Mouse (Mus musculus) stomach, postnatal 0 days (tissue): ENCODE results near the gene Lrrc8e. TPM values are rescaled to one million over a fixed set of nuclear protein-coding genes. Genes with fewer than 3 reads are reported as not detected.
A peak's percentile ranks its signal among the peaks of the same experiment; 100 is the strongest.

Experiments used
- ATAC-seq: fragments of 200-750 bp; cut with Nextera tagmentation; 2 replicates; pipeline ENCODE4 v1.8.0; 2017; ENCODE audit not compliant: low FRiP score, low TSS enrichment
- DNase-seq: peaks from one replicate; pipeline ENCODE4 v3.0.0-alpha.2; 2016; ENCODE audit warnings: low spot score
- H3K27ac ChIP-seq: fragments of 300-500 bp; sonication (generic); replicated peaks from 2 replicates; pipeline ENCODE4 v1.5.1; 2014; ENCODE audit warnings: mild to moderate bottlenecking, control low read depth
- H3K27me3 ChIP-seq: fragments of 300-500 bp; sonication (generic); 2 replicates; pipeline ENCODE4 v1.6.1; 2014; ENCODE audit warnings: low read length; ENCODE audit not compliant: control insufficient read depth, insufficient read depth
- H3K36me3 ChIP-seq: fragments of 300-500 bp; sonication (generic); 2 replicates; pipeline ENCODE4 v1.6.1; 2014; ENCODE audit warnings: low read length, mixed read lengths; ENCODE audit not compliant: control insufficient read depth, insufficient read depth
- H3K4me1 ChIP-seq: fragments of 300-500 bp; sonication (generic); replicated peaks from 2 replicates; pipeline ENCODE4 v1.6.1; 2014; ENCODE audit warnings: antibody characterized with exemption; ENCODE audit not compliant: control insufficient read depth, insufficient read depth
- H3K4me2 ChIP-seq: fragments of 300-500 bp; sonication (generic); replicated peaks from 2 replicates; pipeline ENCODE4 v1.6.1; 2014; ENCODE audit warnings: low read depth, mild to moderate bottlenecking, control low read depth, moderate library complexity
- H3K4me3 ChIP-seq: fragments of 300-500 bp; sonication (generic); 2 replicates; pipeline ENCODE4 v1.5.1; 2014; ENCODE audit warnings: low read depth, low read length, control low read depth
- H3K9ac ChIP-seq: fragments of 300-500 bp; sonication (generic); 2 replicates; pipeline ENCODE4 v1.6.1; 2014; ENCODE audit warnings: mild to moderate bottlenecking, low read length, control low read depth, mixed read lengths
- H3K9me3 ChIP-seq: fragments of 300-500 bp; sonication (generic); 2 replicates; pipeline ENCODE4 v1.6.1; 2016; ENCODE audit warnings: low read length; ENCODE audit not compliant: control insufficient read depth
- CTCF ChIP-seq: IDR thresholded peaks from 2 replicates; pipeline ENCODE4 v1.5.1; 2016; ENCODE audit warnings: antibody characterized with exemption, low read depth, mild to moderate bottlenecking, moderate library complexity
- EP300 ChIP-seq: optimal IDR thresholded peaks from 2 replicates; pipeline ENCODE3; 2016; ENCODE audit warnings: antibody characterized with exemption
- WGBS: fragments of 180-500 bp; shearing (Covaris S2); extraction: QIAGEN DNeasy Blood & Tissue Kit; methylation state at CpG from one replicate; pipeline ENCODE4 v1.1.7; 2014; 5-methylcytosine and 5-hydroxymethylcytosine counted together
- polyA plus RNA-seq: library from polyadenylated mRNA; unstranded; fragments of >200 nt; fragmentation: Nextera tagmentation; extraction: Ambion mirVana; gene quantifications from 2 replicates; pipeline ENCODE4 v1.2.1, GENCODE M21; 2015

Lrrc8e gene
- polyA plus RNA-seq, 1 experiment from 2014 or later, result 9.8 TPM

DNA sequence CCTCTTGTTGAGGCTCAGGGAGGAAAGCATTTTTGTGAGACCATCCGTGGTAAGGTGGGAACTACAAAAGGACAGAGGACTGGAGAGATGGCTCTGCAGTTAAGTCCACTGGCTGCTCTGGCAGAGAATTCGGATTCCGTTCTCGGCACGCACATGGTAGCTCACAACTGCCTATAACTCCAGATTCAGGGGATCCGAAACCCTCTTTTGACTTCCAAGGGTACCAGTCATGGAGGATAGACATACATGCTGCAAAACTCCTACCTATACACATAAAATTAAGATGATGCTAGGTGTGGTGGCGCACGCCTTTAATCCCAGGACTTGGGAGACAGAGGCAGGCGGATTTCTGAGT, 49.5 kb downstream of the Lrrc8e start:
- Histone ChIP-seq H3K9me3 (no peaks in the 10 kb centered on the region), H3K9ac (peak overlapping the region; percentile 89), H3K4me1 (0 out of 2 replicates have a peak, but pooled peaks cover 2% of the 10 kb centered on the region), H3K27me3 (no peaks in the 10 kb centered on the region), H3K27ac (peak overlapping the region; percentile 74; the same call in 1 of the 2 replicates), H3K36me3 (peaks cover 8% of the 10 kb centered on the region; the same call in 1 of the 2 replicates), H3K4me2 (peak overlapping the region; percentile 77), H3K4me3 (peak overlapping the region; percentile 84)
- ATAC-seq (no peak), DNase-seq (no peak)
- WGBS, result 19% methylated on average over 9 of the region's 9 CpGs
- TF ChIP-seq EP300, result no peak
- TF ChIP-seq CTCF, result no peak

Other genes with a start within 250 kb of the Lrrc8e start
- 0.45 and 0.50 TPM in 2 replicates for gene Cd209f, start 121.0 kb upstream of the Lrrc8e start, polyA plus RNA-seq
- gene Cd209g, start 92.7 kb upstream of the Lrrc8e start, polyA plus RNA-seq, result 0.12 TPM in 1 of 2 replicates, not detected in the other
- 10.6 and 11.0 TPM in 2 replicates for gene Evi5l, start 60.3 kb upstream of the Lrrc8e start, polyA plus RNA-seq
- gene Prr36, start 9.4 kb upstream of the Lrrc8e start, polyA plus RNA-seq, result 0.52 and 0.90 TPM in 2 replicates
- 15.7 and 19.8 TPM in 2 replicates for gene Map2k7, start 11.9 kb downstream of the Lrrc8e start, polyA plus RNA-seq
- gene Gm49320, start 12.0 kb downstream of the Lrrc8e start, polyA plus RNA-seq, result 0.42 and 0.56 TPM in 2 replicates
- 1.1 and 1.7 TPM in 2 replicates for gene Tgfbr3l, start 21.4 kb downstream of the Lrrc8e start, polyA plus RNA-seq
- gene Snapc2, start 26.3 kb downstream of the Lrrc8e start, polyA plus RNA-seq, result 33.8 and 35.6 TPM in 2 replicates
- gene Ctxn1, start 32.4 kb downstream of the Lrrc8e start, polyA plus RNA-seq, result 43.9 and 53.1 TPM in 2 replicates
- gene Timm44, start 49.1 kb downstream of the Lrrc8e start, polyA plus RNA-seq, result 37.8 and 38.4 TPM in 2 replicates
- gene Ccl25, start 98.4 kb downstream of the Lrrc8e start, polyA plus RNA-seq, result 4.4 and 5.3 TPM in 2 replicates
- gene Elavl1, start 98.6 kb downstream of the Lrrc8e start, polyA plus RNA-seq, result 80.2 and 88.6 TPM in 2 replicates